Mouse (Mus musculus) kidney, embryonic 14.5 days (tissue): Measurements from ENCODE around the gene 3110082I17Rik. TPM values are rescaled to one million over a fixed set of nuclear protein-coding genes. Genes with fewer than 3 reads are reported as not detected.

Experiments used
- ATAC-seq: fragments of 200-750 bp; cut with Nextera tagmentation; 2 replicates; pipeline ENCODE4 v1.8.0; 2017; ENCODE audit warnings: moderate number of reproducible peaks, mild to moderate bottlenecking, moderate TSS enrichment, moderate library complexity; ENCODE audit not compliant: low FRiP score, low TSS enrichment
- H3K27ac ChIP-seq: fragments of 300-500 bp; sonication (generic); 2 replicates; pipeline ENCODE4 v1.5.1; 2014; ENCODE audit warnings: low read depth, mild to moderate bottlenecking, low read length, moderate library complexity, mixed read lengths
- H3K27me3 ChIP-seq: fragments of 300-500 bp; sonication (generic); 2 replicates; pipeline ENCODE4 v1.6.1; 2014; ENCODE audit warnings: mild to moderate bottlenecking, low read length; ENCODE audit not compliant: control insufficient read depth, insufficient read depth
- H3K36me3 ChIP-seq: fragments of 300-500 bp; sonication (generic); 2 replicates; pipeline ENCODE4 v1.6.1; 2014; ENCODE audit warnings: low read length, mixed read lengths; ENCODE audit not compliant: control insufficient read depth, insufficient read depth
- H3K4me1 ChIP-seq: fragments of 300-500 bp; sonication (generic); 2 replicates; pipeline ENCODE4 v1.6.1; 2014; ENCODE audit warnings: low read length, mixed read lengths; ENCODE audit not compliant: control insufficient read depth, insufficient read depth
- H3K4me2 ChIP-seq: fragments of 300-500 bp; sonication (generic); replicated peaks from 2 replicates; pipeline ENCODE4 v1.6.1; 2014; ENCODE audit warnings: low read depth, mild to moderate bottlenecking, low read length
- H3K4me3 ChIP-seq: fragments of 300-500 bp; sonication (generic); 2 replicates; pipeline ENCODE4 v1.5.1; 2014; ENCODE audit warnings: mild to moderate bottlenecking, low read length
- H3K9ac ChIP-seq: fragments of 300-500 bp; sonication (generic); 2 replicates; pipeline ENCODE4 v1.6.1; 2014; ENCODE audit warnings: low read depth, mild to moderate bottlenecking, low read length, moderate library complexity
- H3K9me3 ChIP-seq: fragments of 300-500 bp; sonication (generic); 2 replicates; pipeline ENCODE4 v1.6.1; 2016; ENCODE audit warnings: low read length; ENCODE audit not compliant: control insufficient read depth
- WGBS: fragments of 180-500 bp; shearing (Covaris S2); extraction: QIAGEN DNeasy Blood & Tissue Kit; methylation state at CpG from one replicate; pipeline ENCODE4 v1.1.7; 2014; 5-methylcytosine and 5-hydroxymethylcytosine counted together
- polyA plus RNA-seq: library from polyadenylated mRNA; unstranded; fragments of >200 nt; fragmentation: Nextera tagmentation; extraction: Ambion mirVana; gene quantifications from 2 replicates; pipeline ENCODE4 v1.2.1, GENCODE M21; 2014

Gene 3110082I17Rik
- polyA plus RNA-seq = 31.6 and 40.6 TPM in 2 replicates

GRCm38 (mm10) chr5:139460384-139461067, at the start of gene 3110082I17Rik:
3110082I17Rik (minus strand) TSS chr5:139460527.
- Histone ChIP-seq H3K4me2 (peak within 1 kb of the TSS; percentile 86), H3K27ac (no peak within 1 kb of the TSS), H3K4me3 (peak within 1 kb of the TSS; percentile 70), H3K9ac (peak within 1 kb of the TSS; percentile 63), H3K4me1 (peaks cover 10% of the 10 kb centered on the region), H3K9me3 (no peaks in the 10 kb centered on the region), H3K36me3 (no peaks in the 10 kb centered on the region; the same call in 1 of the 2 replicates), H3K27me3 (no peaks in the 10 kb centered on the region)
- WGBS = 4% methylated on average over 42 of the region's 42 CpGs
- peak; percentile 97 for ATAC-seq

GRCm38 (mm10) chr5:139506207-139506606, 45.9 kb upstream of the 3110082I17Rik start:
- WGBS = 14% methylated on average over 5 of the region's 5 CpGs
- Histone ChIP-seq H3K4me1 (0 out of 2 replicates have a peak, but pooled peaks cover under 1% of the 10 kb centered on the region), H3K9me3 (no peaks in the 10 kb centered on the region), H3K27ac (no peak overlapping the region), H3K36me3 (no peaks in the 10 kb centered on the region), H3K9ac (no peak overlapping the region), H3K4me2 (no peak overlapping the region), H3K4me3 (no peak overlapping the region), H3K27me3 (peaks cover 3% of the 10 kb centered on the region; the same call in 1 of the 2 replicates)
- ATAC-seq = no peak

- Histone ChIP-seq H3K27me3 (peaks cover 3% of the 10 kb centered on the region; the same call in 1 of the 2 replicates), H3K4me3 (no peak overlapping the region), H3K9me3 (no peaks in the 10 kb centered on the region), H3K9ac (no peak overlapping the region), H3K4me1 (no peaks in the 10 kb centered on the region), H3K4me2 (no peak overlapping the region), H3K27ac (no peak overlapping the region), H3K36me3 (no peaks in the 10 kb centered on the region)
- peak; percentile 32; the same call in 1 of the 2 replicates for ATAC-seq
- WGBS = 7% methylated on average over 12 of the region's 14 CpGs
Observed at GRCm38 (mm10) chr5:139505073-139505606, 44.8 kb upstream of the 3110082I17Rik start.

- 76% methylated on average over 14 of the region's 14 CpGs for WGBS
- Histone ChIP-seq H3K4me3 (no peak overlapping the region), H3K27me3 (peaks cover 3% of the 10 kb centered on the region; the same call in 1 of the 2 replicates), H3K4me2 (no peak overlapping the region), H3K9me3 (no peaks in the 10 kb centered on the region), H3K36me3 (no peaks in the 10 kb centered on the region), H3K4me1 (no peaks in the 10 kb centered on the region), H3K27ac (no peak overlapping the region), H3K9ac (no peak overlapping the region)
- ATAC-seq = no peak
Observed at GRCm38 (mm10) chr5:139502281-139502680, 42.0 kb upstream of the 3110082I17Rik start.

GRCm38 (mm10) chr5:139498791-139499190, 38.5 kb upstream of the 3110082I17Rik start:
- no peak overlapping the region for H3K4me3 ChIP-seq
- H3K9me3 ChIP-seq = no peaks in the 10 kb centered on the region
- H3K27me3 ChIP-seq = 0 out of 2 replicates have a peak, but pooled peaks cover 4% of the 10 kb centered on the region
- no peak overlapping the region for H3K27ac ChIP-seq
- WGBS = 42% methylated on average over 5 of the region's 5 CpGs
- H3K4me1 ChIP-seq = no peaks in the 10 kb centered on the region
- H3K9ac ChIP-seq = no peak overlapping the region
- H3K4me2 ChIP-seq = no peak overlapping the region
- ATAC-seq = no peak
- no peaks in the 10 kb centered on the region for H3K36me3 ChIP-seq

GRCm38 (mm10) chr5:139496939-139497338, 36.6 kb upstream of the 3110082I17Rik start:
- H3K4me1 ChIP-seq = no peaks in the 10 kb centered on the region
- WGBS = 52% methylated on average over 5 of the region's 5 CpGs
- no peak overlapping the region for H3K4me2 ChIP-seq
- no peak for ATAC-seq
- no peaks in the 10 kb centered on the region for H3K36me3 ChIP-seq
- 0 out of 2 replicates have a peak, but pooled peaks cover 4% of the 10 kb centered on the region for H3K27me3 ChIP-seq
- H3K27ac ChIP-seq = no peak overlapping the region
- no peak overlapping the region for H3K4me3 ChIP-seq
- H3K9ac ChIP-seq = no peak overlapping the region
- no peaks in the 10 kb centered on the region for H3K9me3 ChIP-seq

GRCm38 (mm10) chr5:139495019-139495669, 34.8 kb upstream of the 3110082I17Rik start:
- Histone ChIP-seq H3K4me3 (no peak overlapping the region), H3K27me3 (0 out of 2 replicates have a peak, but pooled peaks cover 4% of the 10 kb centered on the region), H3K36me3 (no peaks in the 10 kb centered on the region), H3K9ac (no peak overlapping the region), H3K27ac (no peak overlapping the region), H3K9me3 (no peaks in the 10 kb centered on the region), H3K4me2 (no peak overlapping the region; the same call in 1 of the 2 replicates), H3K4me1 (no peaks in the 10 kb centered on the region)
- 15% methylated on average over 22 of the region's 22 CpGs for WGBS
- peak; percentile 76 for ATAC-seq

GRCm38 (mm10) chr5:139493690-139494089, 33.4 kb upstream of the 3110082I17Rik start:
- WGBS = 25% methylated on average over 5 of the region's 5 CpGs
- 0 out of 2 replicates have a peak, but pooled peaks have one; percentile 22 for ATAC-seq
- Histone ChIP-seq H3K4me2 (no peak overlapping the region), H3K36me3 (no peaks in the 10 kb centered on the region), H3K4me3 (no peak overlapping the region), H3K27ac (no peak overlapping the region), H3K4me1 (no peaks in the 10 kb centered on the region), H3K9ac (no peak overlapping the region), H3K27me3 (0 out of 2 replicates have a peak, but pooled peaks cover 4% of the 10 kb centered on the region), H3K9me3 (no peaks in the 10 kb centered on the region)
